Mouse (Mus musculus) kidney, embryonic 14.5 days (tissue): ENCODE results near the gene Csn3. TPM values are rescaled to one million over a fixed set of nuclear protein-coding genes. Genes with fewer than 3 reads are reported as not detected.

Experiments
- polyA plus RNA-seq: library from polyadenylated mRNA; unstranded; fragments of >200 nt; fragmentation: Nextera tagmentation; extraction: Ambion mirVana; gene quantifications from 2 replicates; pipeline ENCODE4 v1.2.1, GENCODE M21; 2014

Csn3 gene
- polyA plus RNA-seq, 1 experiment from 2014 or later, result 0.70 TPM

Other genes with a start within 250 kb of the Csn3 start
- gene Csn2, start 225.9 kb upstream of the Csn3 start, polyA plus RNA-seq, result not detected in 2 replicates
- not detected in 2 replicates for gene Csn1s2a, start 151.0 kb upstream of the Csn3 start, polyA plus RNA-seq
- not detected in 2 replicates for gene Csn1s2b, start 117.5 kb upstream of the Csn3 start, polyA plus RNA-seq
- not detected in 2 replicates for gene Prr27, start 99.9 kb upstream of the Csn3 start, polyA plus RNA-seq
- gene Odam, start 40.5 kb upstream of the Csn3 start, polyA plus RNA-seq, result not detected in 2 replicates
- not detected in 2 replicates for gene 2310003L06Rik, start 43.9 kb downstream of the Csn3 start, polyA plus RNA-seq
- not detected in 2 replicates for gene Gm28434, start 43.9 kb downstream of the Csn3 start, polyA plus RNA-seq
- gene Cabs1, start 53.9 kb downstream of the Csn3 start, polyA plus RNA-seq, result not detected in 2 replicates
- gene Smr3a, start 77.0 kb downstream of the Csn3 start, polyA plus RNA-seq, result not detected in 2 replicates
- not detected in 2 replicates for gene Smr2, start 161.0 kb downstream of the Csn3 start, polyA plus RNA-seq
- gene Gm11116, start 186.0 kb downstream of the Csn3 start, polyA plus RNA-seq, result not detected in 2 replicates
- gene Gm11115, start 228.5 kb downstream of the Csn3 start, polyA plus RNA-seq, result not detected in 2 replicates